Mouse (Mus musculus) frontal cortex, postnatal 36 days (tissue): Measurements from ENCODE around the gene Cnga3.

ENCODE experiments used
- DNase-seq, 2 experiments: peaks; one replicate each; pipeline ENCODE4 v3.0.0; 2022; ENCODE audit warnings: low spot score in 2 of 2

Gene Cnga3

GRCm38 (mm10) chr1:37286556-37286955 is 72.3 kb downstream of the Cnga3 start:
- no peak for DNase-seq

- no peak for DNase-seq
These were observed 73.5 kb downstream of the Cnga3 start for GRCm38 (mm10) chr1:37287748-37288147.

GRCm38 (mm10) chr1:37288181-37288935 is 74.1 kb downstream of the Cnga3 start:
- peak; percentile 54 to 63 for DNase-seq

GRCm38 (mm10) chr1:37288941-37289340 is 74.7 kb downstream of the Cnga3 start:
- no peak for DNase-seq

GRCm38 (mm10) chr1:37296414-37296813 is 82.2 kb downstream of the Cnga3 start:
- no peak for DNase-seq

- DNase-seq = no peak
These were observed 84.7 kb downstream of the Cnga3 start for GRCm38 (mm10) chr1:37298904-37299303.

- DNase-seq = peak; percentile 86 to 89
These were observed 85.6 kb downstream of the Cnga3 start, which contains the start of gene Inpp4a for GRCm38 (mm10) chr1:37299540-37300491. Gene Inpp4a (plus strand): TSS chr1:37299865.

- DNase-seq = peak in 1 of 2 experiments; percentile 15
These were observed 86.4 kb downstream of the Cnga3 start for GRCm38 (mm10) chr1:37300650-37301049.

GRCm38 (mm10) chr1:37302801-37303200 is 88.6 kb downstream of the Cnga3 start:
- no peak for DNase-seq

- no peak for DNase-seq
These were observed 91.6 kb downstream of the Cnga3 start for GRCm38 (mm10) chr1:37305691-37306287.

- no peak for DNase-seq
These were observed 93.4 kb downstream of the Cnga3 start for GRCm38 (mm10) chr1:37307586-37307985.

GRCm38 (mm10) chr1:37308021-37308742 is 93.9 kb downstream of the Cnga3 start:
- DNase-seq = no peak

- DNase-seq = no peak
These were observed 94.5 kb downstream of the Cnga3 start for GRCm38 (mm10) chr1:37308743-37309100.

GRCm38 (mm10) chr1:37309939-37310515 is 95.8 kb downstream of the Cnga3 start:
- DNase-seq = no peak
